Mouse (Mus musculus) liver, embryonic 16.5 days (tissue): ENCODE measurements around the gene Edn3. TPM values are rescaled to one million over a fixed set of nuclear protein-coding genes. Genes with fewer than 3 reads are reported as not detected.

ENCODE experiments used
- ATAC-seq: fragments of 200-750 bp; cut with Nextera tagmentation; 2 replicates; pipeline ENCODE4 v1.8.0; 2017; ENCODE audit warnings: low read depth, mild to moderate bottlenecking, moderate number of reproducible peaks, moderate library complexity
- H3K27ac ChIP-seq: fragments of 300-500 bp; sonication (generic); 2 replicates; pipeline ENCODE4 v1.5.1; 2014; ENCODE audit warnings: mild to moderate bottlenecking, low read length
- H3K27me3 ChIP-seq: fragments of 300-500 bp; sonication (generic); 2 replicates; pipeline ENCODE4 v1.6.1; 2014; ENCODE audit warnings: low read depth, low read length, mixed read lengths; ENCODE audit not compliant: control insufficient read depth, insufficient read depth
- H3K36me3 ChIP-seq: fragments of 300-500 bp; sonication (generic); 2 replicates; pipeline ENCODE4 v1.6.1; 2014; ENCODE audit warnings: mild to moderate bottlenecking; ENCODE audit not compliant: control insufficient read depth, insufficient read depth
- H3K4me1 ChIP-seq: fragments of 300-500 bp; sonication (generic); 2 replicates; pipeline ENCODE4 v1.6.1; 2014; ENCODE audit warnings: low read depth, low read length, mixed read lengths; ENCODE audit not compliant: control insufficient read depth
- H3K4me2 ChIP-seq: fragments of 300-500 bp; sonication (generic); 2 replicates; pipeline ENCODE4 v1.6.1; 2014; ENCODE audit warnings: low read depth, low read length, mixed read lengths
- H3K4me3 ChIP-seq: fragments of 300-500 bp; sonication (generic); 2 replicates; pipeline ENCODE4 v1.5.1; 2014; ENCODE audit warnings: low read depth, mild to moderate bottlenecking, low read length
- H3K9ac ChIP-seq: fragments of 300-500 bp; sonication (generic); 2 replicates; pipeline ENCODE4 v1.6.1; 2014; ENCODE audit warnings: low read depth, low read length
- H3K9me3 ChIP-seq: fragments of 300-500 bp; sonication (generic); replicated peaks from 2 replicates; pipeline ENCODE4 v1.6.1; 2016; ENCODE audit warnings: low read length; ENCODE audit not compliant: control insufficient read depth
- WGBS: fragments of 180-500 bp; shearing (Covaris S2); extraction: QIAGEN DNeasy Blood & Tissue Kit; methylation state at CpG from one replicate; pipeline ENCODE4 v1.1.7; 2014; ENCODE audit not compliant: insufficient replicate concordance; 5-methylcytosine and 5-hydroxymethylcytosine counted together
- polyA plus RNA-seq: library from polyadenylated mRNA; unstranded; fragments of >200 nt; fragmentation: Nextera tagmentation; extraction: Ambion mirVana; gene quantifications from 2 replicates; pipeline ENCODE4 v1.2.1, GENCODE M21; 2015

The Edn3 gene
- polyA plus RNA-seq, 1 experiment from 2014 or later, result 0.26 TPM

- H3K9ac ChIP-seq, result no peak overlapping the region
- H3K36me3 ChIP-seq, result no peaks in the 10 kb centered on the region
- no peaks in the 10 kb centered on the region for H3K27me3 ChIP-seq
- H3K4me1 ChIP-seq, result no peaks in the 10 kb centered on the region
- no peak for ATAC-seq
- H3K4me3 ChIP-seq, result no peak overlapping the region
- WGBS, result 58% methylated on average over 5 of the region's 5 CpGs
- no peaks in the 10 kb centered on the region for H3K9me3 ChIP-seq
- no peak overlapping the region for H3K27ac ChIP-seq
- no peak overlapping the region for H3K4me2 ChIP-seq
These were observed 22.5 kb downstream of the Edn3 start for GRCm38 (mm10) chr2:174782880-174783279.

- Histone ChIP-seq H3K9me3 (no peaks in the 10 kb centered on the region), H3K4me1 (no peaks in the 10 kb centered on the region), H3K27me3 (no peaks in the 10 kb centered on the region), H3K9ac (no peak overlapping the region), H3K4me2 (no peak overlapping the region), H3K36me3 (no peaks in the 10 kb centered on the region), H3K27ac (no peak overlapping the region), H3K4me3 (no peak overlapping the region)
- no peak for ATAC-seq
These were observed 28.4 kb downstream of the Edn3 start for GRCm38 (mm10) chr2:174788830-174789229.

- Histone ChIP-seq H3K27ac (no peak overlapping the region), H3K9ac (no peak overlapping the region), H3K36me3 (no peaks in the 10 kb centered on the region), H3K27me3 (no peaks in the 10 kb centered on the region), H3K4me2 (no peak overlapping the region), H3K9me3 (no peaks in the 10 kb centered on the region), H3K4me1 (no peaks in the 10 kb centered on the region), H3K4me3 (no peak overlapping the region)
- 59% methylated on average over 8 of the region's 8 CpGs for WGBS
- no peak for ATAC-seq
These were observed 32.2 kb downstream of the Edn3 start for GRCm38 (mm10) chr2:174792436-174793125.

GRCm38 (mm10) chr2:174793181-174793580 lies 32.8 kb downstream of the Edn3 start:
- H3K36me3 ChIP-seq, result no peaks in the 10 kb centered on the region
- H3K27ac ChIP-seq, result no peak overlapping the region
- no peak overlapping the region for H3K4me2 ChIP-seq
- no peaks in the 10 kb centered on the region for H3K4me1 ChIP-seq
- no peak overlapping the region for H3K4me3 ChIP-seq
- H3K9me3 ChIP-seq, result no peaks in the 10 kb centered on the region
- H3K9ac ChIP-seq, result no peak overlapping the region
- H3K27me3 ChIP-seq, result no peaks in the 10 kb centered on the region
- 81% methylated on average over 1 of the region's 1 CpGs for WGBS
- ATAC-seq, result no peak

- no peaks in the 10 kb centered on the region for H3K27me3 ChIP-seq
- no peaks in the 10 kb centered on the region for H3K36me3 ChIP-seq
- WGBS, result 54% methylated on average over 2 of the region's 2 CpGs
- no peak for ATAC-seq
- H3K9ac ChIP-seq, result no peak overlapping the region
- H3K9me3 ChIP-seq, result no peaks in the 10 kb centered on the region
- no peak overlapping the region for H3K4me2 ChIP-seq
- H3K4me3 ChIP-seq, result no peak overlapping the region
- no peak overlapping the region for H3K27ac ChIP-seq
- no peaks in the 10 kb centered on the region for H3K4me1 ChIP-seq
These were observed 36.6 kb downstream of the Edn3 start for GRCm38 (mm10) chr2:174796998-174797397.

- Histone ChIP-seq H3K9ac (no peak overlapping the region), H3K27ac (no peak overlapping the region), H3K36me3 (no peaks in the 10 kb centered on the region), H3K4me1 (no peaks in the 10 kb centered on the region), H3K27me3 (no peaks in the 10 kb centered on the region), H3K4me3 (no peak overlapping the region), H3K4me2 (no peak overlapping the region), H3K9me3 (no peaks in the 10 kb centered on the region)
- 66% methylated on average over 4 of the region's 4 CpGs for WGBS
- no peak for ATAC-seq
These were observed 37.2 kb downstream of the Edn3 start for GRCm38 (mm10) chr2:174797495-174798068.

GRCm38 (mm10) chr2:174802453-174802852 lies 42.0 kb downstream of the Edn3 start:
- no peaks in the 10 kb centered on the region for H3K27me3 ChIP-seq
- no peak overlapping the region for H3K4me3 ChIP-seq
- H3K9me3 ChIP-seq, result no peaks in the 10 kb centered on the region
- H3K4me1 ChIP-seq, result no peaks in the 10 kb centered on the region
- H3K27ac ChIP-seq, result no peak overlapping the region
- H3K4me2 ChIP-seq, result no peak overlapping the region
- WGBS, result 43% methylated on average over 6 of the region's 6 CpGs
- ATAC-seq, result no peak
- H3K9ac ChIP-seq, result no peak overlapping the region
- H3K36me3 ChIP-seq, result no peaks in the 10 kb centered on the region

GRCm38 (mm10) chr2:174803661-174804060 lies 43.2 kb downstream of the Edn3 start:
- no peak; the same call in 1 of the 2 replicates for ATAC-seq
- Histone ChIP-seq H3K27ac (no peak overlapping the region), H3K4me3 (no peak overlapping the region), H3K4me2 (no peak overlapping the region), H3K27me3 (no peaks in the 10 kb centered on the region), H3K4me1 (no peaks in the 10 kb centered on the region), H3K9ac (no peak overlapping the region), H3K9me3 (no peaks in the 10 kb centered on the region), H3K36me3 (no peaks in the 10 kb centered on the region)
- WGBS, result 66% methylated on average over 1 of the region's 1 CpGs

- Histone ChIP-seq H3K27me3 (no peaks in the 10 kb centered on the region), H3K9ac (no peak overlapping the region), H3K9me3 (no peaks in the 10 kb centered on the region), H3K4me2 (no peak overlapping the region), H3K4me3 (no peak overlapping the region), H3K4me1 (no peaks in the 10 kb centered on the region), H3K27ac (no peak overlapping the region), H3K36me3 (no peaks in the 10 kb centered on the region)
- no peak for ATAC-seq
- WGBS, result 29% methylated on average over 2 of the region's 2 CpGs
These were observed 47.5 kb downstream of the Edn3 start for GRCm38 (mm10) chr2:174807900-174808299.
